Mouse (Mus musculus) spleen, adult 18-20 months (tissue): Measurements from ENCODE around the gene Sumf2.
"Not testable (repeated sequence)": the region's sequence is repeated elsewhere in the genome, so short reads cannot be mapped to it uniquely, and the experiment has no call there.

Experiments used
- DNase-seq, 2 experiments: peaks; one replicate each; pipeline ENCODE4 v3.0.0; 2022; ENCODE audit warnings: mixed read lengths in 2 of 2

The Sumf2 gene

DNA sequence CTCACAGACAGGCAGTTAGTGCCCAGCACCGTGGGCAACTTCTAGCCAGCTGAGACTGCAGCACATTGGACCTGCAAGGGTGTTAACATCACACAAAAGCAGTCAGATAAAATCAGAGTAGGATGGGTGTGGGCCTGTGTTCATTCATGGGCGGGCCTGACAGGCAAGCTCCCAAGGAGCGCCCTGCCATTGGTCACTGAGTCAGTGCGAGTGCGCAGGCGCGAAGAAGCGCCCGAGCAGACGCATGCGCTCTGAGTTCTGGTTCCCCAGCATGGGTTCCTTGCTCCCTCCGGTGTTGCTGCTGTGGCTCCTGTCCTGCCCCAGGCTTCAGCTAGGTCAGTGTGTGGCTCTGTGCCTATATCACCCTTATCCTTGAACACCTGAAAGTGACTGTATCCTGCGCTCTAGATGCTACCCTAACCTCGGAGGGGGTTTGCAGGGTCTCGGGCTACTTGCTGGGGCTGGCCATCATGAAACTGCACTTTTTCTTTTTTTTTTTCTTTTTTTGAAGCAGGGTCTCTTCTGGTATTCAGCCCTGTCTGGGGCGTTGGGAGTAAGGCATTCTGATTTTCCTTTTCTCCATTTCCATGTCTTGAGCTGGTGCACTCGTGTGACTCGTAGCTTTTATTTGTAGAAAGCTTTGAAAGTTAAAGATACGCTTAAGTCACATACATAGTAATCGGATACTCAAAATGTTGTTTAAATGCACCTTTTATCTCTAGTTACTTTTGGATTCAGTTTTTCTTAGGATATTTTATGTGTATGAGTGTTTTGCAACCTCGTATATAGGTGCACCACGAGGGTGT lies at the start of gene Sumf2:
TSS of gene Sumf2 (plus strand) at position 235 of the 806 bp plus-strand sequence.
- peak; percentile 89 to 91 for DNase-seq

DNA sequence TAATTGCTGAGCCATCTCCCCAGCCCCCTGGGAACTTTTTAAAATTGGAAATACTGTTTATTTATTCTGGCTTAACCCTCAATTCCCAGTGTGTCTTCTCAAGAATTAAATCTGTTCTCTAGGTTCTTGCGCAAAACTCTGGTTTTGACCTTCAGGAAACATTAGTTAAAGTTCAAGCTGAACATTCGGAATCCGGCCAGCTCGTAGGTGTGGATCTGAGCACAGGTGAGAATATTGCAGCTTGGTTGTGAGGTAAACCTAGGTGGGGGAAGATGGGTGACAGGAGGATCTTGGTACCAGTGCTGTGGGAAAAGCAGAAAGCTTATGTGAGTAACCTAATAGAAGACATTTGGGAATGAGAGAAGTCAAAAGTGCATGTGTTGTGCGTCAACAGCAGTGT lies 1.9 kb upstream of the Sumf2 start:
- no peak for DNase-seq

DNA sequence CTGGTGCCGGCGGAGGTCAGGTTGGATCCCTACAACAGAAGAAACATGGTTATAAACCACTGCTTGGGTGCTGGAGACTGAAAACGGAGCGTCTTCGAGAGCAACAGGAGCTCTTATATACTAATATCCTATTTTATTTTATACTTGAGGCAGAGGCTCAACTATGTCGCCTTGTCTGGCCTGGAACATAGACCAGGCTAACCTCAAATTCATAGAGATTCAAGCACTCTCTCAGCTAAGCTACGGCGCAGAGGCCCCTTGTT lies 703 bp downstream of the Sumf2 start:
- DNase-seq, result no peak

DNA sequence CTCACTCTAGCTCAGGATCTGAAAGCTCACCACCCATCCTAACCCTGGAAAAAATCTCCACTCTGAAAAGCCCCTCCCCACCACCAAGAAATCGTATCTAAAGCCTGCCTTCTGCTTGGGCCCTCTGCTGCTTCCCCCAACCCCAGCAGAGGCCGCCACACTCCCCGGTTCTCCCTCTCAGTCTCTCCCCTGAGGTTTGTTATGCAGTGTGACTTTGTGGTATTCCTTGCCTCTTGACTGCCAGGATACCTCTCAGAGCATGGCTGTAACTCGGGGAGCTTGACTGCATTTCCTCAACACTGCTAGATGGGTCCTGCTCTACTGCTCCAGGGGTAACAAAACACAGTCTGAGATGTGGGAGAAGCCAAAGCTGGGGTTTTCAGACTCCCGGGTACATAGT lies 8.4 kb downstream of the Sumf2 start:
- DNase-seq, result no peak

DNA sequence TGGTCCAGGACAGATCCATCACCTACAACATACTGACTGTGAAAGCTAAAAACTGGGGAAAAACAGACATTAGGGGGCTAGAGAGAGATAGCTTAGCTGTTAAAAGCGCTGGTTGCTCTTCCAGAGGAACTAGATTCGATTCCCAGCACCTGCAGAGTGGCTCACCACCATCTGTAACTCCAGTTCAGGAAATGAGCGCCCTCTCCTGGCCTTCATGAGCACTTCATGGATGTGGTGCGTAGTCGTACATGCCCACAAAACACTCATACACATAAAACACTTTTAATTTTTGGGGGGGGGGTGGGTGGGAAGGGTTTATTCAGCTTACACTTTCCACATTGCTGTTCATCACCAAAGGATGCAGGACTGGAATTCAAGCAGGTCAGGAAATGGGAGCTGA lies 9.6 kb downstream of the Sumf2 start:
- no peak for DNase-seq

DNA sequence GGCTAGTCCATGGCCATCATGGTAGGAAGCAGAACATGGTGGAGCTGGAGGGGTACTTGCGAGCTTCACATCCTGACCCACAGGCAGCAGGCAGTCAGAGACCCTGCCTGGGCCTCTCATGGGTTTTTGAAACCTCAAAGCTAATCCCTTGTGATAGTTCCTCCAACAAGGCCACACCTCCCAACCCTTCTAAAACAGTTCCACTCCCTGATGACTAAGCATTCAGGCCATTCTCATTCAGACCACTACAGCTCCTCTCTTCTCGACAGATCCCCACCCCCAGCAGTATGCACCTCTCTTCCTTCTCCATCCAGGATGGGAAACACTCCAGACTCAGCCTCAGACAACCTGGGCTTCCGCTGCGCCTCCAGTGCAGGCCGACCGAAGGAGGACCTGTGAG lies 15.5 kb downstream of the Sumf2 start:
- DNase-seq, result no peak

DNA sequence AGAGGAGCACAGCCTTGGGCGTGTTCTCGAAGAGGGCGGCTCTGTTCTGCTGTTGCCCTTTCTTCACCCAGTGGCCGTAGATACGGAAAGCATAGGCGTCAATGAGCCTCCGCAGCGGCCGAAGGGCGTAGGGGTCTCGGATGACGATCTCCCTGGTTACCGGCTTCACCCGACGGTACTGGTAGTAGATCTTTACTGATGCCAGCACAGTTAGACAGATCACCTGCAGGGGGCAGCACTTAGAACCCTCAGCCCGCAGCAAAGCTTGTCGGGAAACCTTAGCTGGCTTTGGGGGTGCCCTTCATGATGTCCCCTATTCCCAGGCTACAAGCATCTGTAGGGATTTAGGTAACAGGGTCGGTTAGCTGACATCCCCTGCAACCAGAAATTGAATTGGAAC lies 17.7 kb downstream of the Sumf2 start:
- DNase-seq, result peak in 1 of 2 experiments; percentile 39

DNA sequence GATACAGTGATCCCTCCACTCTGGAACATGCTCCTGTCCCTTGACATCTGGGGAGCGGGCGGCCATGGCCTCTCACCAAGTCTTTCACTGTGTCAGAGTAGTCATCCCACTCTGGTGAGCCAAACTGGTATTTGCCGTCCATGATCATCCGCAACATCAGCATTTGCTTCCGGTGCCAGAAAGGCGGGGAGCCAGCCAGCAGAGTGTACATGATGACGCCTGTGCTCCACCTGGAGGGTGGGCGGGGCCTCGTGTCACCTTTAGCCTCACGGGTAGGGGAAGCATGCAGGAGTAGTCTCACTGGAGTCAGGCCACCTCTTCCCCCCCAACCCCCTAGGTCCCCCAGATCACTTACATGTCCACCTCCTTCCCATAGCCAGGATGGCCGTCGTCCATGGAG lies 19.1 kb downstream of the Sumf2 start:
- no peak for DNase-seq

DNA sequence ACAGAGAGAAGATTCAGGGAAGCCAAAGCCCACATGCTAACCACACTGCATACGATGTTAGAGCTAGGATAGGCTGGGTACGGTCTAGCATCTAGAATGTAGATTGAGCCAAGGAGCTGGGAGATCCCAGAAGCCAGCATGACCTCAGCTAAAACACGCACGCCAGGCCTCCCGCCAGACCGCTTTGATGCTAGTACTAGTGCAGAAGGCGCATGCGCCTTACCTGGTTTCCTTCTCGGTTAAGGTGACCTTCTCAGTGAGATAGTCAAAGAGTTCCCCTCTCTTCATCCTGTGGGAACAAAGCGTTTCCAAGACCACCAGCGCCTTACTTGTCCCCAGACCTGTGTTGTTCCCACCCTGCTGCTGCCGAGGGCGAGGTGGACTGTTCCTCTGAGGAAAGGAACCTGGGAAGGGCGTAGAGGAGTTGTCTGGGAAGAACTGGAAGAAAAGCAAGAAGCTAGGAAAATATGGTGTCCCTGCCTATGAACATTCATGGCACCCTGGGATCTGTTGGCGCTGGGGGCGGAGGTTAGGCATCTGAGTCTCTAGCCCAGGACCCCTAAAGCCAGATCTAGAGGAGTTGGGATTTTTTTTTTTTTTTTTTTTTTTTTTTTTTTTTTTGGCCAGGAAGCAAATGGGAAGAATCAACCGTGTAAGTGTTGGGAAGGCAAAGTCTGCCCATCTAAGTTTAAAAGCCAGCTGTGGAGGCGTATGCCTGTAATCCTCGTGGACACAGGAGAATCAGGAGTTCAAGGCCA lies 22.6 kb downstream of the Sumf2 start:
- no peak for DNase-seq

DNA sequence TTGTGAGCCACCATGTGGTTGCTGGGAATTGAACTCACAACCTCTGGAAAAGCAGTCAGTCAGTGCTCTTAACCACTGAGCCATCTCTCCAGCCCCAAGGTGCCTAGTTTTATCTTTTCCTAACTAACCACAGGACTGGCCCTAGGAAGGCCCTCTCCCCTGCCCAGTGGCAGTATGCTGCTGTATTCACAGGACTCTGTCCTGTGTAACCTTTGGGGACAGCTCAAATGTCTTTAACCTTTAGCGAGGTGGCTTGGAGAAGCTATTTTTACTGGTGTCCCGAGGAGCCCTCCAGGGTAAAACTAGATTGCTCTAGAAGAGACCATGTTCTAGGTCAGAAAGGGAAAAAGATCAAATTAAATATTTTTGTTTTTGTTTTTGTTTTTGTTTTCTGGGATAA lies 24.5 kb downstream of the Sumf2 start:
- no peak for DNase-seq

DNA sequence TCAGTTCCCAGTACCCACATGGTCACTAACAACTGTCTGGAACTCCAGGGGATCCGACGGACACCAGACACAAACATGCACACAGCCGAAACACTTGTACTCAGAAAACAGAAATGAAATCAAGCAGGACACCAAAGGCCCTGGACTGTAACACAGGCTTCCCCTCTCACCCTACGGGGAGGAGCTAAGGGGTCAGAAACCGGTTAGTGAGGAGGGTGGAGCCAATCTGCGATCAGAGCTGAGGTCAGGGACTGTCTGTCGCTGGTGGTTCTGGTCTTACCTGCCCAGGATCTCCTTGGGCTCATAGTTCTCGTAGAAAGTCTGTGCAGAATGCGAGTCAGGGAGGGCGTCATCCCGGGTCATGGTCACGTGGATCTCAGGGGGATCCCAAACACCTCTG lies 27.2 kb downstream of the Sumf2 start:
- DNase-seq, result no peak

DNA sequence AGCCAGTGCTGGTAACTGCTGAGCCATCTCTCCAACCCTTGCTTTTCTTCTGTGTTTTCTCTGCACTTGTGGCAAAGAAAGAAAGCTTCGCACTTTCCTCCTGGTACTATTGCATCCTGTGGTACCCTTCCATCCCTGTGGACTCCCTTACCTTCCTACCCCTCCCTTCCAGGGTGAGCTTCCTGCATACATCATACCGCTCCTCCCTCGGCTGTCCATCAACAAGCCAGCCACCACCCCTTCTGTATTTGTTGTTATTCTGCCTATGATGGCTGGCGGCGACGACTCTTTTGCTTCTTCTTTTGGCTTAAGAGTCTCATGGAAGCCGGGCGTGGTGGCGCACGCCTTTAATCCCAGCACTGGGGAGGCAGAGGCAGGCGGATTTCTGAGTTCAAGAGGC lies 28.3 kb downstream of the Sumf2 start:
- DNase-seq, result no peak

DNA sequence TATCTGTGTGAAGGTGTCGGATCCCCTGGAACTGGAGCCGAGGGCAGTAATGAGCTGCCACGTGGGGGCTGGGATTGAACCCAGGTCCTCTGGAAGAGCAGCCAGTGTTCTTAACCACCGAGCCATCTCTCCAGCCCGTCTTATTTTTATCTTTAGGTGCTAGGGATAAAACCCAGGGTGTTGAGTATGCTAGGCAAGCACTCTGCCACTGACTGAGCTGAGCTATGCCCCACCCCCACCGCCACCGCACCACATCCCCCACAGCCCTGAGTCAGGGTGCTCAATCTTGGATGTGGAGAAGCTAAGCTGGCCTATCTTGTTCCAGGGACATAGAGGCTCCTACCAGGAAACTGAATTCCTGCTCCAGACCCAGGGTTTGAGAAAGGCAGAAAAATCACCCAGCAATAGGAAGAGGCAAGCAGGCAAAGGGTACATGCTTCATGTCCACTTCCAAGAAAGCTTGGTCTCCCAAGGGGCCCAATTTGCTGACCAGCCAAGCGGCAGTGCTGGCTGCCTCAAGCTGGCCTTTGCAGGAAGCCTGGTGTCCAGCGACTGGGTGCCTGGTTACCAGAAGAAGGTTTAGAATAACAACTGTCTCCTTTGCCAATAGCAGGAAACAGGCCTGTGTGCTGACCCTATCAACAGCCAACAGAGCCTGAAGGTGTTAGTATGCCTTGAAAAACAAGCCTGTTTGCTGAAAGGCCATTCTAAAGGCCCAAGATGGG lies 31.1 kb downstream of the Sumf2 start:
- no peak for DNase-seq

DNA sequence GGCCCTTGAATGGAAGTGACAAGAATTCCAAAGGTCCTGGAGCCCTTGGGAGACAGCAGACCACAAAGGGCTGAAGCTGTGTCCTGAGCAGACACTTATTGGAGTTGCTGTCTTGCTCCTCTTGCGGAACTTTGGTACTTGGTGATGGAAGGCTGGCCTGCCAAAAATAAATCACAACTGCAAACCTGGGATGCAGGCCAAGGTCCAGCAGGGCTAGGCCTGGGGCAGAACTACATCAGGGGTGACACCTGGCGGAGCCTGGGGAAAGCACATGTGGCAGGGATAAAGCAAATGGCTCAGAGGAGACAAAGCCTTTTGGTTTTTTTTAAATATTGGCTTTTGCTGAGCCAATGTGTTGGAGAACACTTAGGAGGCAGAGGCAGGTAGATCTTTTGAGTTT lies 32.2 kb downstream of the Sumf2 start:
- DNase-seq, result no peak

DNA sequence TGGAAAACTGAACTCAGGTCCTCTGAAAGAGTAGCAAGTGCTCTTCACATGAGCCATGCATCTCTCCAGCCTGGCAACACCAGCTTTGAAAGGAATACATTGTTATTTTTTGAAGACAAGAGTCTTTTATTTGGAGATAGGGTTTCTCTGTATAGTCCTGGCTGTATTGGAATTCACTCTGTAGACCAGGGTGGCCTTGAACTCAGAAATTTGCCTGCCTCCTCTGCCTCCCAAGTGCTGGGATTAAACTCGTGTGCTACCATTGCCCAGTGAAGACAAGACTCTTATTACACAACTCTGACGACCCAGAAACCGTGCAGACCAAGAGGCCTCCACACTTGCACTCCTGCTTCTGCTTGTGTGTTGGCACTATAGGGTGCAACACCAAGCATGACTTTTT lies 33.1 kb downstream of the Sumf2 start:
- DNase-seq, result no peak

DNA sequence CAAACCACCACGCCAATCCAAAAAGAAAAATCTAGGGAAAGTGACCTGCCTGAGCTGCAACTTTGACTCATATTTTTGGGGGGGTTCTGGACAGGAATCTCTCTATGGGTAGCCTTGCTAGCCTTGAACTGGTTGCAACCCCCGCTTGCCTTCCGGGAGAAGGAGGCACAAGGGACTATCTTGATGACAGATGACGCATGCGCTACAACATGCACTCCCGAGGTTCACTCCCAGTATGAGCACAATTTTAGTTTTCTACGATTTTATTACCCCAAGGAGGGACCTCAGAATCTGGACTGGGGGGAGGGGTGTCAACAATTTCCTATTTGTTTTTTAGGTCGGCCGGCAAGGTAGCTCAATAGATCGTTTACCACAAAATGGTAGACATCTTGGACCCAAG lies 39.5 kb downstream of the Sumf2 start:
- no peak for DNase-seq

DNA sequence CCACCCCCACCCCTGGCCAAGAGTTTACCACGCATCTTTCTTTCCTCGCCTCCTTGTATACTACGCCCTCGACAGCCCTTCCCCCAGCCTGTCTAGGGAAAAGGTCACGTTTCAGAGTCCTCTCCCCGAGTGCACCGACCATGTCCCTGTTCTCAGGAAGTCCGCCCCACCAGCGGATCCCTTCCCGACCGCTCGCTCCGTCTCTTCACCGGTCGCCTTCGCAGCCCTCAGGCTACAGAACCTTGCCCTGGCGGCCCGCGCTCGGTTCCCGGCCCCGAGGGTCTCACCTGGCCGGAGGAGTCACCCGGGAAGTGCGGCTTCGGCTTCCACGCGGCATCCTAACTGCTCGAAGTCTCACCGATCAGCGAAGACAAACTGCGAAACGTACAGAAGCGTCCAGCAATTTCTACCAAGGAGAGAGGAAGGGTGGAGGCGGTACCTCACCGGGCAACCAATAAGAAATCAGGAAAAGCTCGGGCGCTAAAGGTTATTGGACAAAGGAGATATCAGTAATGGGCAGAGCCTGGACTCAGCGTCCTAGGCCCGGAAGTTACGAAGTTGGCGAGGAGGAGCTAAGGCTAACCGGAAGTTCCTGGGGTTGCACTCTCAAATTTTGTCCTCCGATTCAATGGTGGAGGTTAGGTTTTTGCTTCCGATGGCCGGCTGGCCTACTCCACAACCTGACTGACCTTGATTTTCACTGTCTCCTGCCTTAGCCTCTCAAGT lies 40.3 kb downstream of the Sumf2 start, which contains the start of gene Chchd2:
TSS of gene Chchd2 (minus strand) at position 560 of the 726 bp plus-strand sequence.
- DNase-seq, result peak; percentile 81

DNA sequence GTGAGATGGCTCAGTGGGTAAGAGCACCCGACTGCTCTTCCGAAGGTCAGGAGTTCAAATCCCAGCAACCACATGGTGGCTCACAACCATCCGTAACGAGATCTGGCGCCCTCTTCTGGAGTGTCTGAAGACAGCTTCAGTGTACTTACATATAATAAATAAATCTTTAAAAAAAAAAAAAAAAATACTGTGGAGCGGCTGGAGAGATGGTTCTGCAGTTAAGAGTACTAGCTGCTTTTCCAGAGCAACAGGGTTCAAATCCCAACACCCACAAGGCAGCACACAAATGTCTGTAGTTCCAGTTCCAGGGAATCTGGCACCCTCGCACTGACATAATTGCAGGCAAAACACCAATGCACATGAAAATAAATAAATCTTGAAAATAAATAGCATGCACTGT lies 43.6 kb downstream of the Sumf2 start:
- not testable (repeated sequence) for DNase-seq

DNA sequence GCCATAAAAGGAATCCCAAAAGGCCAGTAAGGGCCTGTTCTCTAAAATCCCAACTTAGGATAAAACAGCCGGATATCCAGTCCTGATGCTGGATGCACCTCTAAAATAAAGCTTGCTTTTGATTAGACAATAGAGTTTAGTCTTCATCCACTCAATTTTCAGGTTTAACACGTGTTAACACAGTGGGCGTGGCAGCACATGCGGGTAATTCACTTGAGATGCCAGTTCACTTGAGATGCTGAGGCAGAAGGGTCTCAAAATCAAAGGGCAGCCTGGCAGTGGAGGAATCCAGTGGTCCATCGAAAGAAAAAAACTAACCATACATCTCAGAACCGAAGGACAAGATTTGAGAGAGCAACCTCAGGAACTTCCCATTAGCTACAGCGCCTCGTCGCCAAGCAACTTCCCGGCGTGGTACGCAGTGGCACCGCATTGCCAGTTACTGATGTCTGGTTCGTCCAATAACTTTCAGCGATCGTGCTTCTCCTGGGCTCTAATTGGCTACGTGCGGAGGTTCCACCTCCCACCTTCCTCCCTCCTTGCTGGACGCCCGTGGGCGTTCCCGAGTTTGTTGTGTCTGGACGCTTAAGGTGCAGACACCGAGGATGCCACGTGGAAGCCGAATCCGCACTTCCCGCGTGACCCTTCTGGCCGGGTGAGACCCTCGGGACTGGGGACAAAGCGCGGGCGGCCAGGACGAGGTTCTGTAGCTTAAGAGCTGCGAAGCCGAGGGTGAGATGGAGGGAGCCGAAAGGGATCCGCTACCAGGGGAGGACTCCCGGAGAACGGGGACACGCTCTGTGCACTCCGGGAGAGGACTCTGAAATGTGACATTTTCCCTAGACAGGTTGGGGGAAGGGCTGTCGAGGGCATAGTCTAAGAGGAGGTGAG lies 48.7 kb downstream of the Sumf2 start, which contains the start of gene Zbed5:
TSS of gene Zbed5 (plus strand) at position 526 of the 891 bp plus-strand sequence.
- peak; percentile 74 to 80 for DNase-seq

DNA sequence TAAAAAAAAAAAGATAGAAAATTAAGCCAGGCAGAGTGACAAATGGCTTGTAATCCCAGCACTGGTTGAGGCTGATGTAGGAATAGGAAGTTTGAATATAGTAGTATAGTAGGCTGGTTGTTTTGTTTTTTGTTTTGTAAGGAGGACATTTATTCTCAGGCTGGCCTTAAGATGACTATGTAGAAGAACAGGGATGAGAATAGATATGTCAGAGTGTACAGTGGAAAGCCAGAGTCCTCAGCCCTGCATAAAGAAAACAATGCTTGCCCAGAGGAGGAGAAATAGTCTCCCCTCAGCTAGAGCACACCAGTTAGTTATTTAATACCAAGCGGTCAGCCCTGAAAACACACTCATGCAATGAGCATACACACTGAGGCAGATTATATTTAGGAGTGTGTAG lies 51.7 kb downstream of the Sumf2 start, which contains the start of gene Phkg1:
TSS of gene Phkg1 (minus strand) at position 101 of the 400 bp plus-strand sequence.
- DNase-seq, result no peak

DNA sequence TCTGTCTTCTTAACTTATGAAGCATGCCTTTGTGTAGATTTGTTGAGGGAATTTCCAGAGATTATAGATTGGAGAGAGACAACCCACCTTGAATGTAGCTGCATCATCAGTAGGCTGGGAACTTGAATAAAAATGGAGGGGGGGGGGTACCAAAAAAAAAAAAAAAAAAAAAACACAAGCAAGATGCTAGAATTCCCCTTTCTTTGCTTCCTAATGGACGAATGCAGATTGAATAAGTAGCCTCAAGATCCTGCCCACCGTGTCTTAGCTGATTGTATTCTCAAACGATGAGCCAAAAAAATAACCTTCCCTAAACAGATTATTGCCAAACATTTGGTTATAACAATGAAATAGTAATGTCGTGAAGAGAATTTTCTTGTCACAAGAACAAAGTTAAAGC lies 61.0 kb downstream of the Sumf2 start:
- DNase-seq, result no peak
